Mouse (Mus musculus) stomach, embryonic 15.5 days (tissue): ENCODE data around the gene Fut8. TPM values are rescaled to one million over a fixed set of nuclear protein-coding genes. Genes with fewer than 3 reads are reported as not detected.
A peak's percentile ranks its signal among the peaks of the same experiment; 100 is the strongest.

ENCODE experiments used
- ATAC-seq: fragments of 200-750 bp; cut with Nextera tagmentation; 2 replicates; pipeline ENCODE4 v1.8.0; 2017; ENCODE audit warnings: low read depth, moderate number of reproducible peaks, moderate TSS enrichment; ENCODE audit not compliant: insufficient read depth, low FRiP score
- H3K27ac ChIP-seq: fragments of 300-500 bp; sonication (generic); 2 replicates; pipeline ENCODE4 v1.5.1; 2015; ENCODE audit warnings: mild to moderate bottlenecking, inconsistent platforms
- H3K27me3 ChIP-seq: fragments of 300-500 bp; sonication (generic); replicated peaks from 2 replicates; pipeline ENCODE4 v1.6.1; 2015; ENCODE audit warnings: inconsistent platforms
- H3K36me3 ChIP-seq: fragments of 300-500 bp; sonication (generic); 2 replicates; pipeline ENCODE4 v1.6.1; 2015; ENCODE audit warnings: inconsistent platforms
- H3K4me1 ChIP-seq: fragments of 300-500 bp; sonication (generic); 2 replicates; pipeline ENCODE4 v1.6.1; 2015; ENCODE audit warnings: inconsistent platforms
- H3K4me2 ChIP-seq: fragments of 300-500 bp; sonication (generic); 2 replicates; pipeline ENCODE4 v1.6.1; 2015; ENCODE audit warnings: mild to moderate bottlenecking, inconsistent platforms
- H3K4me3 ChIP-seq: fragments of 300-500 bp; sonication (generic); replicated peaks from 2 replicates; pipeline ENCODE4 v1.5.1; 2015; ENCODE audit warnings: inconsistent platforms
- H3K9ac ChIP-seq: fragments of 300-500 bp; sonication (generic); 2 replicates; pipeline ENCODE4 v1.6.1; 2015; ENCODE audit warnings: inconsistent platforms
- H3K9me3 ChIP-seq: fragments of 300-500 bp; sonication (generic); 2 replicates; pipeline ENCODE4 v1.6.1; 2016; ENCODE audit warnings: inconsistent platforms
- WGBS: fragments of 180-500 bp; shearing (Covaris S2); methylation state at CpG from one replicate; pipeline ENCODE4 v1.1.7; 2015; 5-methylcytosine and 5-hydroxymethylcytosine counted together
- polyA plus RNA-seq: library from polyadenylated mRNA; unstranded; fragments of >200 nt; fragmentation: Nextera tagmentation; extraction: Ambion mirVana; gene quantifications from 2 replicates; pipeline ENCODE4 v1.2.1, GENCODE M21; 2015

The Fut8 gene
- polyA plus RNA-seq = 30.3 and 30.4 TPM in 2 replicates

- 0 out of 2 replicates have a peak, but pooled peaks cover 4% of the 10 kb centered on the region for H3K4me1 ChIP-seq
- peak within 1 kb of the TSS; percentile 92 for H3K4me3 ChIP-seq
- H3K36me3 ChIP-seq = no peaks in the 10 kb centered on the region
- no peaks in the 10 kb centered on the region for H3K27me3 ChIP-seq
- peak within 1 kb of the TSS; percentile 92 for H3K27ac ChIP-seq
- H3K9me3 ChIP-seq = no peaks in the 10 kb centered on the region
- H3K9ac ChIP-seq = peak within 1 kb of the TSS; percentile 73
- WGBS = under 1% methylated on average over 46 of the region's 46 CpGs
- peak within 1 kb of the TSS; percentile 92 for H3K4me2 ChIP-seq
- ATAC-seq = peak; percentile 84
These were observed at the start of gene Fut8 for GRCm38 (mm10) chr12:77237950-77238530. TSS of gene Fut8 (plus strand) at chr12:77238125.

GRCm38 (mm10) chr12:77189161-77189560 lies 48.8 kb upstream of the Fut8 start:
- no peaks in the 10 kb centered on the region for H3K27me3 ChIP-seq
- 40% methylated on average over 4 of the region's 4 CpGs for WGBS

GRCm38 (mm10) chr12:77189933-77190446 lies 47.9 kb upstream of the Fut8 start:
- ATAC-seq = no peak
- Histone ChIP-seq H3K9me3 (no peaks in the 10 kb centered on the region), H3K27ac (no peak overlapping the region), H3K4me3 (no peak overlapping the region), H3K4me2 (no peak overlapping the region), H3K9ac (no peak overlapping the region), H3K4me1 (no peaks in the 10 kb centered on the region), H3K27me3 (no peaks in the 10 kb centered on the region), H3K36me3 (no peaks in the 10 kb centered on the region)
- WGBS = 76% methylated on average over 3 of the region's 3 CpGs

More at GRCm38 (mm10) chr12:77189161-77189560, 48.8 kb upstream of the Fut8 start:
- Histone ChIP-seq H3K4me3 (no peak overlapping the region), H3K9ac (no peak overlapping the region), H3K9me3 (no peaks in the 10 kb centered on the region), H3K36me3 (no peaks in the 10 kb centered on the region), H3K27ac (no peak overlapping the region), H3K4me2 (no peak overlapping the region), H3K4me1 (no peaks in the 10 kb centered on the region)
- ATAC-seq = no peak

GRCm38 (mm10) chr12:77191478-77192271 lies 46.2 kb upstream of the Fut8 start:
- ATAC-seq = no peak
- Histone ChIP-seq H3K27ac (no peak overlapping the region), H3K4me2 (no peak overlapping the region), H3K36me3 (no peaks in the 10 kb centered on the region), H3K9me3 (no peaks in the 10 kb centered on the region), H3K4me1 (no peaks in the 10 kb centered on the region), H3K27me3 (no peaks in the 10 kb centered on the region), H3K4me3 (no peak overlapping the region), H3K9ac (no peak overlapping the region)
- WGBS = 83% methylated on average over 9 of the region's 9 CpGs

GRCm38 (mm10) chr12:77192714-77193113 lies 45.2 kb upstream of the Fut8 start:
- no peaks in the 10 kb centered on the region; the same call in 1 of the 2 replicates for H3K4me1 ChIP-seq
- no peak overlapping the region for H3K9ac ChIP-seq
- no peaks in the 10 kb centered on the region for H3K9me3 ChIP-seq
- no peak for ATAC-seq
- 70% methylated on average over 3 of the region's 3 CpGs for WGBS
- H3K4me3 ChIP-seq = no peak overlapping the region
- no peak overlapping the region for H3K4me2 ChIP-seq
- no peaks in the 10 kb centered on the region for H3K27me3 ChIP-seq
- H3K36me3 ChIP-seq = no peaks in the 10 kb centered on the region
- no peak overlapping the region for H3K27ac ChIP-seq

GRCm38 (mm10) chr12:77193225-77193716 lies 44.7 kb upstream of the Fut8 start:
- no peak overlapping the region for H3K4me2 ChIP-seq
- H3K4me3 ChIP-seq = no peak overlapping the region
- H3K36me3 ChIP-seq = no peaks in the 10 kb centered on the region
- H3K27me3 ChIP-seq = no peaks in the 10 kb centered on the region
- no peak for ATAC-seq
- H3K27ac ChIP-seq = no peak overlapping the region
- no peaks in the 10 kb centered on the region for H3K9me3 ChIP-seq
- H3K4me1 ChIP-seq = no peaks in the 10 kb centered on the region; the same call in 1 of the 2 replicates
- H3K9ac ChIP-seq = no peak overlapping the region
- 47% methylated on average over 4 of the region's 4 CpGs for WGBS

- WGBS = 47% methylated on average over 2 of the region's 2 CpGs
- H3K4me2 ChIP-seq = no peak overlapping the region
- H3K4me3 ChIP-seq = no peak overlapping the region
- H3K9ac ChIP-seq = no peak overlapping the region
- no peaks in the 10 kb centered on the region; the same call in 1 of the 2 replicates for H3K4me1 ChIP-seq
- H3K9me3 ChIP-seq = no peaks in the 10 kb centered on the region
- no peaks in the 10 kb centered on the region for H3K36me3 ChIP-seq
- peak; percentile 79; the same call in 1 of the 2 replicates for ATAC-seq
- H3K27me3 ChIP-seq = no peaks in the 10 kb centered on the region
- no peak overlapping the region for H3K27ac ChIP-seq
These were observed 42.9 kb upstream of the Fut8 start for GRCm38 (mm10) chr12:77195044-77195443.

GRCm38 (mm10) chr12:77196529-77197095 lies 41.3 kb upstream of the Fut8 start:
- Histone ChIP-seq H3K9me3 (no peaks in the 10 kb centered on the region), H3K4me2 (no peak overlapping the region), H3K4me3 (no peak overlapping the region), H3K27ac (no peak overlapping the region), H3K36me3 (no peaks in the 10 kb centered on the region), H3K9ac (no peak overlapping the region), H3K4me1 (no peaks in the 10 kb centered on the region; the same call in 1 of the 2 replicates), H3K27me3 (no peaks in the 10 kb centered on the region)
- 93% methylated on average over 2 of the region's 2 CpGs for whole genome bisulfite sequencing
- no peak for ATAC-seq

GRCm38 (mm10) chr12:77197121-77197599 lies 40.8 kb upstream of the Fut8 start:
- no peak for ATAC-seq
- Histone ChIP-seq H3K27me3 (no peaks in the 10 kb centered on the region), H3K9ac (no peak overlapping the region), H3K4me2 (no peak overlapping the region), H3K4me3 (no peak overlapping the region), H3K27ac (no peak overlapping the region), H3K4me1 (no peaks in the 10 kb centered on the region; the same call in 1 of the 2 replicates), H3K36me3 (no peaks in the 10 kb centered on the region), H3K9me3 (no peaks in the 10 kb centered on the region)
- 62% methylated on average over 7 of the region's 7 CpGs for WGBS

GRCm38 (mm10) chr12:77198253-77198652 lies 39.7 kb upstream of the Fut8 start:
- H3K4me2 ChIP-seq = no peak overlapping the region
- no peaks in the 10 kb centered on the region for H3K9me3 ChIP-seq
- H3K36me3 ChIP-seq = no peaks in the 10 kb centered on the region
- ATAC-seq = no peak
- H3K27ac ChIP-seq = 0 out of 2 replicates have a peak overlapping the region, but pooled peaks have one; percentile 7
- no peak overlapping the region for H3K9ac ChIP-seq
- 84% methylated on average over 4 of the region's 4 CpGs for WGBS
- H3K4me1 ChIP-seq = no peaks in the 10 kb centered on the region; the same call in 1 of the 2 replicates
- H3K4me3 ChIP-seq = no peak overlapping the region
- no peaks in the 10 kb centered on the region for H3K27me3 ChIP-seq

GRCm38 (mm10) chr12:77201461-77202143 lies 36.3 kb upstream of the Fut8 start:
- Histone ChIP-seq H3K9ac (no peak overlapping the region), H3K4me2 (no peak overlapping the region), H3K36me3 (no peaks in the 10 kb centered on the region), H3K27me3 (no peaks in the 10 kb centered on the region), H3K27ac (no peak overlapping the region), H3K4me1 (no peaks in the 10 kb centered on the region; the same call in 1 of the 2 replicates), H3K9me3 (no peaks in the 10 kb centered on the region), H3K4me3 (no peak overlapping the region)
- no peak for ATAC-seq
- 64% methylated on average over 10 of the region's 10 CpGs for WGBS
